Mouse (Mus musculus) kidney, postnatal 36 days (tissue): ENCODE results near the gene Svop.

Experiments
- DNase-seq, 2 experiments: peaks; one replicate each; pipeline ENCODE4 v3.0.0; 2021 to 2022; ENCODE audit warnings: mixed read lengths in 2 of 2

Svop gene

DNA sequence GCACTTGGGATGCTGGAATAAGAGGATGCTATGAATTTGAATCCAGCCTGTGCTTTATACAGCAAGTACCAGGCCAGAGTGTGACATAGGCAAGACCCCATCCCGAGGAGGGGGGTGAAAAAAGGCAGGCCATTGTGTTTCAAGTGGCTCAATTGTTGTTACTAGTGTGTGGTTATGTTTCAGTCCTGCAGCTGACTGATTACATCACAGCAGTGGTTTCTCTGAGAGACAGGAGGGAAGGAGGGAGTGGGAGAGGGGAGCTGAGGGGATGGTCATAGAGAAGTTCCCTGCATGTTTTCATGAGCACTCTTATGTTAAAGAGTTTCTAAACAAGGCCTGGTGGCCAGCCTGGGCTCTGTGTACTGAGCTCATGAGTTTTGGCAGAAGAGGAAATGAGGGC lies 11.4 kb upstream of the Svop start:
- no peak for DNase-seq

DNA sequence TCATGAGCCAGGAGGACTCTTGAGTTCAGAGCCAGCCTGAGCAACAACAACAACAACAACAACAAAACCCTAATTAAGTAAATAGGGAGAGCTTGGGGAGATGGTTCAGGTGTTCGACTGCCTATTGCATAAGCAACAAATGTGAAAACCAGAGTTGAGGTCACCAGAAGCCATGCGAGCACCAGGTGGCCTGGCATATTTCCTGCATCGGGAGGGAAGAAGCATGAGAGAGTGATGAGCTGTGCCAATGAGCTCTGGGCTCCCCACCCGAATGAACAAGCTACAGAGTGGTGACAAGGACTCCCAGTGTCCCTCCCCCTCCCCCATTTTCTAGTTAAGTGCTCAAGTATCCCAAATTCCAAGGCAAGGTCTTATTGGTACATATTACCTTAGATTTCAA lies 10.5 kb upstream of the Svop start:
- DNase-seq, result no peak

DNA sequence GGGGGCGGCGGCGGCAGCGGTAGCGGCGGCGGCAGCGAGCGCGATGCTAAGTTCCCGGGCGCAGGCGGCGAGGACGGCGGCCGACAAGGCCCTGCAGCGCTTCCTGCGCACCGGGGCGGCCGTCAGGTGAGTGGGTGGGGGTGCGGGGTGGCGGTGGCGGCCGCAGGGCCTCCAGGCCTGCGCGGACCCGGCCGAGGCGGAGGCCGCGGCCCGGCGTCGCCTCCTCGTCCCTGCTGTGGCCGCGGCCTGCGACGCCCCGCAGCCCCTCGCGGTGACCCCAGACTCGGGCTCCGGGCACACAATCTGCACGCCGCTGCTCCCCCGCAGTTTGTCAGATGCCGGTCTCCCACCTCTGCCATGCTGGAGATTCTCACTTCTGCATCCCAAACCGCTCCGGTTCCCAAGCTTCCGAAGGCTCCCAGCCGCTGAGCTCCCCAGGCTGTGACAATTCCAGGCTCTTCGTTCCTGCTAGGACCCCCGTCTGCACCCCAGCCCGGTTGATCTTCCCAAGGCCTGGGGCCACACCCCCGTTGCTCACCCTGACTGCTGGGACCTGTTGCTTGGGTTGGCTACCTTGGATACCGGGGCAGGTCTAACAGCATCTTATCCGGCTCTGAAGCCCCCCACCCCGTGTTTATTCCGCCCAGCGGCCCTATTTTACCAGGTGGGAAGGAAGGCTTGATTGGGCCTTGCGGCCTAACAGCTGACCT lies 9.2 kb upstream of the Svop start:
- DNase-seq, result no peak

DNA sequence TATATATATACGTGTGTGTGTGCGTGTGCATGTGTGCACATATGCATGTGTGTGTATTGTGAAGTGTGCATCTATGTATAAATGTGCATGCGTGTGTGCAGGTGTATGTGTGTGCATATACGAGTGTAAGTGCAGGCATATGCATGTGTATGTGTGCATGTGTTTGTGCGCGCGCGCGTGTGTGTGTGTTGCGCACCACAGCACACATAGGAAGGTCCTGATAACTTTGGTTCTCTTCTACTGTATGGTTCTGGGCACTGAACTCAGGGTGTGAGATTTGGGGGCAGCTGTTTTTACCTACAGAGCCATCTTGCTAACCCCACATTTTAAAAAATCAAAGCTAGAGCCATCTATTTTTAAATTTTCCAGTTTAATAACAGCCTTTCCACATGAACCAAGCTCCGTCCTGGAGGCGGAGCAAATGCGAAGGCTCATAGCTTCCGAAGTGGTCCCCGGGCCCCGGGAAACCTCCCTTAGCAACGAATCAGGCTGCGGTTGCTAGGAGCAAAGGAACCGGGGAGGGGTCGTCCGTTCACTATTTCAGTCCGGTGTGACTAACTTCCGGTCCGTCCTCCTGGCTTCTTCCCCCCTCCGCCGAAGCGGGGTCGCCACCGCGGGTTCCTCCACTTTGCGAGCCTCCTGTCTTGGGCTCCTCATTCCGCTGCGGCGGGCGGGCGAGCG lies 8.5 kb upstream of the Svop start:
- DNase-seq, result peak; percentile 88 to 90

DNA sequence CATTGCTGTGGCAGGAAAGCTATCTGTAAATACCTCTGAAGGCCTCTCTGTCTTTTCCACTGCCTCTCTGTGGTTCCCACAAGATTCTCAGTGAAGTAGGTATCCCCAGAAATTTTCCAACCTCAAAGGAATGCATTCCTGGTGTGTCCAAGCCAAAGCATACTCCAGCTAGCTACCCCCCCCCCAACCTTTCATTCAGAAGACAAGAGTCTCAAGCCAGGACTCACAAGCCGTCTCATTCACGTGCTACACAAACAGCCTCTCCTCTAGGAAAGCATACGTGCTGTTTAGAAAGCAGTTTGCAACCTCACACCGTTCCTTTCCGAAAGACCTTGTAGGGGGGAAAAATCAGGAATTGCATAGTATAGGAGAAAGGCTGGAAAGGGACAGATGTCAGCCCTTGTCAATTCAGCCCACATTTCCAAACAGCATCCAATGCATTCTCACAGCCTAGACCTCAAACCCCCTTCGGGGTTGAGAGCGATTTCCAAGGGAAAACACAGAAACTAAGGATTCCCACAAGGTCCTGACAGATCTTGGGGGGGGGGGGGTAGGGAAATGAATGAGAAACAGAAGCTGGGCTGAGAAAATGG lies 853 bp downstream of the Svop start:
- DNase-seq, result no peak

DNA sequence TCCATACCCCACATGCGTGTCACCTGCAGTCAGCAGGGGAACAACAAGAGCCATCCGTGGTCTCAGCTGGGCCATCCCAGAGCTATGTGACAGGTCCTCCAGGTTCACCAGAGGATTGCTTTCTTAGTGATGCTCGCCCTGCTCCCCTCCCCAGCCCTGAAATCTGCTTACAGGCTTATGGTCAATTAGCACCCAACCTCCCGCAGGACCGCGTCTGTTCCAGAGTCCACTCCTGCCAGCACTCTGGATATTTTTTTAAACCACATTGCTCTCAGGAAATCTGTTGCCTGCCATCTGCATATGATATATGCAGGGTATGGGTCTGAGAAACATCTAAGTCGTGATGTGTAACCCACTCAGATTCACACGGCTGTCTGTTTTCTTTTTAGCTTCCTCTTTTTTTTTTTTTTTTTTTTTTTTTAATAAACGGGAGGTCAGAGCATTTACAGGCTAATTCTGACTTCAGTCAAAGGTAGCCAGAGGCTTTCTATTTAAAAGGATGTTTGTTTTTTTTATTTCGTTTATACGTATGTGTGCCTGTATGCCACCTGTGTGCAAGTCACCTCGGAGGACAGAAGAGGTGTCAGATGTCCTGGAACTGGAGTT lies 3.4 kb downstream of the Svop start:
- DNase-seq, result no peak

DNA sequence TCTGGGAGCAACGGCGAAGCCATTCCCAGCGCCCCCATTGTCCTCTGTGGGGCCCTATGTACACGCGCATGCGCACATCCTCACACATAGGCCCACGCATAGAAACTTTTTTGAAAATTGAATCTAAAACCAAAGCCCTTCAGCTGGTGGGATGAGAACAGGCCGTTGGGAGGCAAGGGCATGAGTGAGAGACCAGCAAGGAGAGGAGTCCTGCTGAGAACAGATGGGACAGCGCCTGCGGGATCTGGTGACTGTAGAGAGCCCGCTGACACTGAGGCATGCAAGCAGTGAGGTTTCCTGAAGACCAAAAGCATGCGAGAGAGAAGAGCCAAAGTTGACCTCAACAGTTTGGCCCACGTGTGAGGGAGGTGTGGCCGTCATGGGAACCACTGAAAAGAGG lies 5.9 kb downstream of the Svop start:
- no peak for DNase-seq

DNA sequence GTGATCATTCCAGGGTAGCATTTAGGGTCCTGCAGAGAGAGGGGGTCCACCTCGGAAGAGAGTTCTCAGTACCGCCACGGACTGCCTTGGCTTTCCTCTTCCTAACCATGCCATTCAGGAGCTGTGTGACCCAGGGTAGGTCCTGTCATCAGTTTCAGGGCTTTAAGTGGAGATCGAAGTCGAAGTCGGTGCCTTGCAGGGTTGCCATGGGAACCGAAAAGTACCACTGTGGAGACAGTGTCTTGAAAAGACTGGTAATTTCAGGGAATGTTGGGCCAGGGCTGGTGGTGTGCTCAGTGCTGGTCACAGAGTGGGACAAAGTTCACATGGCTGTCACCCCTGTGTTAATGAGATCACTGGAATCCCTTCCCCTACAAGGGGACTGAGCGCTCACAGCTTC lies 14.4 kb downstream of the Svop start:
- no peak for DNase-seq

DNA sequence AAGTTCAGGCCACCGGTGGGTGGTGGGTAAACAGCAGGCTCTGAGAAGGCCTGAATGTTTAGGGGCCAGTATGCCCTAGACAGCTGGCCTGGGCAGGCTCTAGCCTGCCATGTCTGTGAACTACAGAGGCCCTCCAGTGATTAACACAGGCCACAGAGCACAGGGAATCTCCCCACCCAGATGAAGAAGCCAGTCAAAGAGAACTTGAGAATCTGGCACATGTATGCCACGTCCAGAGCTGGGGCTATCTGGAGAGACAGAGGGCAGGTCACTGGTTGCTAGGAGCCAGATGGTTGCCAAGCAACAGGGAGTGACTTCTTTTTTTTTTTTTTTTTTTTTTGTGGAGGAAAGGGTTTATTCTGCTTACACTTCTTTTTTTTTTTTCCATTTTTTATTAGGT lies 19.1 kb downstream of the Svop start:
- DNase-seq, result no peak

DNA sequence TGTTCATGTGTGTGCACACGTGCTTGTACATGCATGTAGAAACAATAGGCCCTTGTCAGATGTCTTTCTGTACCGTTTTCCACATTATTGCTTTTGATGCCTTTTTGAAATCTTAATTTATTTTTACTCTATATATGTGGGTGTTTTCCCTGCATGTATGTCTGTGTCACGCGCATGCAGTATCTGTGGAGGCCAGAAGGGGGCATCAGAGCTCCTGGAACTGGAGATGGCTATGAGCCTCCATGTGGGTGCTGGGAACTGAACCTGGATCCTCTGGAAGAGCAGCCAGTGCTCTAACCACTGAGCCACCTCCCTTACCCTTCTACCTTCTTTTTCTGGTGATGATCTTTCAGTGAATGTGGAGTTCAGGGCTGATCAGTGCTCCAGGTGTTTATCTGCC lies 20.5 kb downstream of the Svop start:
- no peak for DNase-seq

DNA sequence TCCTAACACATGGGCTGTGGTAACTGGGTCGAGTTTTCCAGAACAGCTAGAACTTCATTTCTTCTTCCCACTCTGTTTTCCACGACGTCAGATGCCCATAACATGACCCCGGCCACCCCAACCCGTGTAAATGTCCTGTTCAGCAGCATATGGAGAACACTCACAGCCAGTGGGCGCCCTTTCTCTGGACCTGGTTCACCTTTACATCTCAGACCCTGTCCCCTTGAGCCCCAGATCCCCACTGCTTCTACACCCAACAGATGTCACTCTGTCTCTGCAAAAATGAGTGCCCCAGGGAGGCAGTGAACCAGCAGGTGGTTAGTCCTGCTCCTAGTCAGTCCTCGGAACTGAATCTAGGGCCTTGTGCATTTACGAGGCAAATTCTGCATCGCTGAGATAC lies 23.4 kb downstream of the Svop start:
- no peak for DNase-seq

DNA sequence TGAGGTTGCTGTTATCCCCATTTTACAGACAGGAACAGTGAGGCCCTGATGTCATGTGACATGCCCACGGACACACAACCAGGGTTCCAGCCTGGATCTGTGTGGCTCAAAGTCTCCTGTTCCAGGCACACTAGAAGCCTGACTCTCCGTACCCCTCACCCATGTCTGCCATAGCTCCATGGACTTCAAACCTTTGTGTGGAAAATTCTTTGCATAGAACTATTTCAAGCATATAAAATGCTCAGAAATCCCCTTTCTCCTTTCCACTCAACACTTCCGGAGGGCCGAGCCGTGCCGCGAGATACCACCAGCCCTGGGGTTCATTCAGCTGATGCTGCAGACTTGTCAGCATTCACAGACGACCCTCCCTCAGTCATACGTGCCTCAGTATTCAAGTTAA lies 23.8 kb downstream of the Svop start:
- DNase-seq, result no peak

DNA sequence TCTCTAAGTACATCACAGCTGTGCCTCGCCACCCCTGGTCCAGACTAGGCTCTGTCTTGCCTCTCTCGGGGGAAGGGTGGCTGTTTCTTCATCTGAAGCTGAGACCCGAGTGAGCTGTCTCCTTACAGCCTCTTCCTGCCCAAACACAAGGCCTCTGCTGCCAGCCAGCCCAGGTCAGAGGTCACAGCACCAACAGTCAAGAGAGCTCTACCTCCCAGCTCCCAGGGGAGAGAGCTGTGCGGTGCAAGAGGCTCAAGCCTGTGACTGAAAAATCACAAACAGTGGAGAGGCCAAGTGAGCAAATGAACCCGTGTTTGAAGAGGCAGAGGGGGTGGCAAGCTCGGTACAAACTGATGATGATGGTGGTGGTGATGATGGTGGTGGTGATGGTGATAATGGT lies 24.8 kb downstream of the Svop start:
- DNase-seq, result no peak

DNA sequence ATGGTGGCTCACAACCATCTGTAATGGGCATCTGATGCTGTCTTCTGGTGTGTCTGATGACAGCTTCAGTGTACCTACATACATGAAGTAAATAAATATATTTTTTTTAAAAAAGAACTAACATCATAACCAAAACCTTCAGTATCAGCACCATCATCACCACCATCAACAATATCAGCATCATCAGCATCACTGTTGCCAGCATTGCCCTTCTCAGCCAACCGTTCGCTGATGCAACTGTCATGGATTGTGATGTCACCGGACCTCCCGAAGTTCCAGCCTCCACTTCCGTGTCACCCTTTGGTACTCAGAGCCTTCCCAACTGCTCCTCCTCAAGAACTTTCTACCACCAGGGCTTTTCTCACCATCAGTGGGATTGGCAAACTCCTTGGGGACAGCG lies 26.2 kb downstream of the Svop start, which contains the start of gene Usp30:
TSS of gene Usp30 (plus strand) at position 301 of the 400 bp plus-strand sequence.
- no peak for DNase-seq

DNA sequence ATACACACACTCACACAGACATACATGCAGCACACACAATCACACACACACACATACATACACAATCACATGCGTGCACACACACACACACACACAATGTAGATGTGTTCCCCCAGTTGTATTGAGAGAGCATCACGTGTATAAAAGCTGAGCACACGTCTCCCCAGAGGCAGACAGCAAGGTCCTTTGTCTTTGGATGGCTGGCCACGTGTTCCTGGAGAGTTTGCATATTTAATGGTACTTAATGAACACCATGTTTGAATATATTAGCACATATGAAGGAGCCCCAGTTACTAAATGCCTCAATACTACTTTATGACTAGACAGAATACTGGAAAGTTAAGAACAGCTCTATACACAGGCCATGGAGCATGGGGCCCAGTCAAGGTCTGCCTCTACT lies 27.4 kb downstream of the Svop start:
- no peak for DNase-seq

DNA sequence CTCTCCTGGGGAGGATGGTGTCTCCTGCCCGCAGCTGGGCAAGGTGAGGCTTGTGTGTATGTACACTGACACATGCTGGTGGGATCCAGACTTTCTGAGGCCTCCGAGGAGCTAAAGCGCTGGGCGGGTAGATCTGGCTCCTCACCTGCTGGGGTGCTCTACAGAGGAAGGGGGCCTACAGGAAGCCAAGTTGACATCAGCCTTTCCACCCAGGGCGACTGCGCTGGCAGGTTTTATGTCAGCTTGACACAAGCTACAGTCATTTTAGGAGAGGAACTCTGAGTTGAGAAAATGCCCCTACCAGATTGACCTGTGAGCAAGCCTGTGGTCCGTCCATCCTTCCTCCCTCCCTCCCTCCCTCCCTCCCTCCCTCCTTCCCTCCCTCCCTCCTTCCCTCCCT lies 29.7 kb downstream of the Svop start:
- no peak for DNase-seq

DNA sequence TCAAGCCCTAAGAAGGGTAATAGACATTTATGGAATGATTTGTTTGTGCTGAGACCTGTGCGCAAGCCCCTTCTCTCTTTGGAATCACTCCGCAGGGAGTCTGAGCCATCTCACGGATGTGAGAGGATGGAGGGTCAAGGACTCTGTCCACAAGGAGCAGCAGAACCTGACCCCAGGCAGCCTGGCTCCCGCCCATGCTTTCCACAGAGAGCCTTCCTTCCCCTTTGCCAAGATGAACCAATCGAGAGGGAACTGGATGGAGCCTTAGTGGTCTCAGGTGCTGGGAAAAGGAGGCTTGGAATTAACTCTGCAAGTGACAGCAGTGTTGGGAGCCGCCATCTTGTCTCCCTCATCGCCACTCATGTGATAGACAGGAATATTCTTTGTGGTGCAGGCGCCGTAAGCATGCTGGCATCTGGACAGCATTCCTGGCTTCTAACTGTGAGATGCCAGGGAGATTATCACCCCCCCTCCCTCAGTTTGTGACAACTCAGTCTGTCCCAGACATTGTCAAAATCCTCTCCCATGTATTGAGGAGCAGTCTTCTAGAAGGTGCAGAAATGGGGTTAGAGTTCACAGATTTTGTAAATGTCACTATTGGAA lies 34.1 kb downstream of the Svop start:
- DNase-seq, result no peak

DNA sequence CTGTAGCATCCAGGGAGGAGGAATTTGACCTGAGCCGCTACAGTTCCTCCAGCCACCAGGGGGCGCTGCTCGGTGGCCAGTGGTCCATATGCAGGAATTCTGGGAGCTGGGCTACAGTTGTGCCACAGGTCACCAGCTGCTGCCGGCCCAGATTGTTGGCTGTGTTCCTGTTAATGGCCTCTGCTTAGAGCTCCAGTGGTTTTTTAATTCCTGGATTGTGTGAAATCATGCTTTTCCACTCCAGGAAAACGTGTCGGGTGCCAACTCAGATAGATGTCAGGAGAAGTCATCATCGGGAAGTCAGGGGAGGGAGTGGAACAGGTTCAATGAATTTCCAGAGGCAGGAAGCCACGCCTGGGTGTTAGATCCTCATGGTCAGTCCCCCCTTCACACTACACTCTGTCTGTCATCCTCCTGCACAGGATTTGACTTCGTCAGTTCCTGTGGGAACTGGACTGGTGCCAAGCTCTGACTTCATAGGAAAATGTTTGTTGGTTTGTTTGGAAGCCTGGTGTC lies 39.1 kb downstream of the Svop start:
- DNase-seq, result peak; percentile 85 to 92

DNA sequence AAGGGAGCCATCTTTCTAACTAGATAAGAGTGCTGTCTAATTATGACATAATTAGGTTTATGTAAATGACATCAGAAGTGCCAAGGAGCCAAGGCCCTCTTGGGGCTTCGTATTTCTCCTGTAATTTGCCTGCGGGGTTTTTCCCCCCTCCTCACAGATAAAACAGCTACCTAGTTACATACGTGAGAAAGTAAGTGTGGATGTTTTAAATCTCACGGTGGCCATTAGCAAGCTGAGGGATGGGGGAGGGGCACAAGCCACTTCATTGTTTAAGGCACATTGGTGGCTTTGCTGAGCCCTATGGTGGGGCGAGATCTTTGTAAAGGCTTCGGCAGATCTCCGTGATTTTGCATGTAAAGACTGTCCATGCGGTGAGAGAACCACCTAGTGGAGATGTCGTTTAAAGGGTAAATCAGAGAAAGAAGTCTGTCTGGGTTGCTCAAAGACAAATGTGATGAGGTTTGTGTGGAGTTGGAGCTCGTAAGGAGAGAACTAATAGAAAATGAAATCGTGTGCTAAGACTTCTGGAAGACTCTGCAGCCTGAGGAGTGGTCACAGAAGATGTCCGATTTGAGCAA lies 42.5 kb downstream of the Svop start:
- DNase-seq, result no peak

DNA sequence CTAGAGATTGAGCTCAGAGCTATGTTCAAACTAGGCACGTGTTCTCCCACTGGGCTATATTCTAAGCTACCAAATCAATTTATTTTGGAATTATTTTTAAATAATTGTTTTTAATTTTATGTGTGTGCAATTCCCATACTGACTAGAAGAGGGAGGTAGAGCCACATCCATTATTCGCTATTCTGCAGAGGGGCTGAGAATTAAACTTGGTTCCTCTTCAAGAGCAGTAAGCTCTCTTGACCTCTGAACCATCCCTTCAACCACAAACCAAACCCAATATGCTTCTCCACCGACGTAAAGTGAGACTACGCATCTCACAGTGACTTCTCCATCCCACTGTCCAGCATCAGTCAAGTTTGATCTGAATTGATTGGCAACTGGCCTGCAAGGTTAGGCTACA lies 44.2 kb downstream of the Svop start:
- no peak for DNase-seq

DNA sequence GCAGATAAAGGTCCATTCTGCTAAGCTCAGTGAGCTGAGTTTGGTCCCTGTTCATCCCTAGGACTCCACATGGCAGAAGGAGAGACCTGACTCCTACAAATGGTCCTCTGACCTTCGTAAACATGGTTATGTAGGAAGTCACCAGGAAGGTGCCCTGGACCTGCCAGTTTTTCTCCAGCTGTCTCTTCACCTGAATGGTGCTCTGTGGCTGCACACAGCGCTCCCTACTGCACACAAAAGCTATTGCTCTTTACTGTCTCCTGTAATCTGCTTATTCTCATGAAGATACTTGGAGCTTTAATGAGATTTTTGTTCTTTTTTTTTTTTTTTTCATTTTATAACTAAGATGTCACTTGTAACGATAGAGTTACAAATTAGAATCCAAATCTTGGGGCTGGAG lies 44.8 kb downstream of the Svop start:
- no peak for DNase-seq

DNA sequence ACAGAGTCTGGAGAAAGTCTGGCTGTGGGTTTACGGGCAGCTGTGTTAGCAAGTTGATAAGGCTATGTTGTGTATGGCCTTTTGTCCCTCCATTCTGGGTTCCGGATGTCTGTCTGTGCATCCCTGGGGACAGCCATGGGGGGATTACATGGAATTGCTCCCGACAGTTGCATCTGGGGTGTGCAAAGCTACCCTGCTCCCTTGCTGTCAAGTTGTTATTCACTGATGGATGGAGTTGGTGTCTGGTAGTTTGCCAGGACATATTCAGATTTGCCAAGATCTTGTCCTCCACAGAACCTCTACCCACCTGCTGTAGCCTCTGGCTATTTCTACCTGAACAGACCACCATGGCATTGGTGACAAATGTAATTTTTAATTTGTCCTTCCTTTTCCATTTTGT lies 45.2 kb downstream of the Svop start:
- no peak for DNase-seq

DNA sequence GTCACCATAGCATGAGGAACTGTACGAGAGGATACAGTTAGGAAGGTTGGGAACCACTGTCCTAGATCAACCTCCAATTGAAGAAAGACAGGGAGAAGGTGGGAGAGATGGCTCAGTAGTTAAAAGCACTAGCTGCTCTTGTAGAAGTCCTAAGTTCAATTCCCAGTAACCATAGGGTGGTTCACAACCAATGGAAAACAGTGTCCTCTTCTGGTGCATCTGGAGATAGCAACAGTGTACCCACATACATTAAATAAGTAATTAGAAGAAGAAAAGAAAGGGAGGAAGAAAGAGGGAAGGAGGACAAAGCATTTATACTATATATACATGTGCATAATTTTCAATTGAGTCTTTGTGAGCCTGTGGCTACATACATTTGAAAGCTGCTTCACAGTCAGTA lies 46.2 kb downstream of the Svop start:
- peak; percentile 47 to 53 for DNase-seq
